Mouse (Mus musculus) E14TG2a.4 (cell line): ENCODE measurements around the gene Ptpn9.
A peak's percentile ranks its signal among the peaks of the same experiment; 100 is the strongest.

Experiments used
- CTCF ChIP-seq: conservative IDR thresholded peaks from 2 replicates; pipeline ENCODE4 v1.5.1; 2014; ENCODE audit warnings: low read length
- POU5F1 ChIP-seq: IDR thresholded peaks from 2 replicates; pipeline ENCODE4 v1.6.1; 2014; ENCODE audit warnings: low read length, borderline replicate concordance

GRCm38 (mm10) chr9:57056237-57056636 is 61.5 kb downstream of the Ptpn9 start:
- TF ChIP-seq POU5F1 (no peak), CTCF (peak; percentile 25; the same call in 1 of the 2 replicates)
